Mouse (Mus musculus): ENCODE results near the gene Aqp2.

DNA sequence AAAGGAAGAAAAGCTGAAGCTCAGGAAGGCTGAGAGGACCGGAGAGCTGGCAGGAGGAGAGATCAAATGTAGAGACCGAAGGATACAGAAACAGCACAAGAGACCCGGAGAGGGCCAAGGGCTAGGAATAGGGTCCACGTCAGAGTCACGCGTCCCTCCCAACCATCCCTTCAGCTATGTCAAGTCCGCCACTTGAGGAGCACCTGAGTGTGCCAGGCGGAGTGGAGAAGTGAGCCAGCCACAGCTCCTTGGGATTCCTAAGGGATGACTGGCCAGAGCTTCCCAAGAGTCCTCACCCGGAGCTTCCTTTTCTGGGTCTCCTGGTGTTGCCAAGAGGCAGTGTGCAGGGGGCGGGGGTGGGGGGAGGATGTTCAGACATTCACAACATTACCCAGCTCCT lies 16.1 kb downstream of the Aqp2 start:
- TF ChIP-seq TAL1 (IDR thresholded peaks at IDR 0.05; ENCODE audit: low read length) (no peak), GATA1 (IDR thresholded peaks at IDR 0.05; ENCODE audit: low read length) (no peak)

Data from erythroblast, embryonic 14.5 days (primary cell).